Mouse (Mus musculus) CH12F3 (cell line): ENCODE results near the gene Pirt.

Experiments
- in situ Hi-C: fragments of 300-500 bp; cut with MboI; formaldehyde crosslinking; loops from 2 replicates; pipeline ENCODE4 v1.14.3; 2020; ENCODE audit warnings: low sequenced_read_pairs

Pirt gene

GRCm38 (mm10) chr11:66945224-66945767 lies 33.5 kb downstream of the Pirt start:
- in situ Hi-C loops = no loop called here

GRCm38 (mm10) chr11:66946521-66946920 lies 34.7 kb downstream of the Pirt start:
- in situ Hi-C loops = no loop called here

- in situ Hi-C loops = no loop called here
Observed at GRCm38 (mm10) chr11:66946922-66947321, 35.1 kb downstream of the Pirt start.

GRCm38 (mm10) chr11:66956303-66956702 lies 44.5 kb downstream of the Pirt start, which contains the start of gene Tmem238l:
Gene Tmem238l (plus strand): TSS chr11:66956638.
- in situ Hi-C loops = no loop called here

GRCm38 (mm10) chr11:66960797-66961196 lies 49.0 kb downstream of the Pirt start:
- in situ Hi-C loops = no loop called here

GRCm38 (mm10) chr11:66961447-66962176 lies 49.8 kb downstream of the Pirt start:
- in situ Hi-C loops = no loop called here

- in situ Hi-C loops = no loop called here
Observed at GRCm38 (mm10) chr11:66963462-66963861, 51.7 kb downstream of the Pirt start.

GRCm38 (mm10) chr11:66966500-66967116 lies 54.8 kb downstream of the Pirt start:
- in situ Hi-C loops = no loop called here

- in situ Hi-C loops = no loop called here
Observed at GRCm38 (mm10) chr11:66968575-66968974, 56.8 kb downstream of the Pirt start.

- in situ Hi-C loops = no loop called here
Observed at GRCm38 (mm10) chr11:66973507-66973906, 61.7 kb downstream of the Pirt start.

GRCm38 (mm10) chr11:66975606-66976330 lies 64.0 kb downstream of the Pirt start:
- in situ Hi-C loops = no loop called here
